Mouse (Mus musculus): Measurements from ENCODE around the gene Bri3bp. TPM values are rescaled to one million over a fixed set of nuclear protein-coding genes. Genes with fewer than 3 reads are reported as not detected.
"Not testable (repeated sequence)": the region's sequence is repeated elsewhere in the genome, so short reads cannot be mapped to it uniquely, and the experiment has no call there.

The Bri3bp gene
- polyA plus RNA-seq, 1 experiment from 2014 or later, result 50.9 TPM

- H3K4me2 ChIP-seq (ENCODE audit: low read length), result no peak overlapping the region
- no peaks in the 10 kb centered on the region for H3K4me1 ChIP-seq (replicated peaks; ENCODE audit: control insufficient read depth, insufficient read depth, low read length)
- no peaks in the 10 kb centered on the region for H3K9me3 ChIP-seq (ENCODE audit: control insufficient read depth, low read length)
- WGBS, result 91% methylated on average over 12 of the region's 12 CpGs
- H3K36me3 ChIP-seq (ENCODE audit: control insufficient read depth, insufficient read depth, low read length), result peaks cover 100% of the 10 kb centered on the region
- no peak overlapping the region for H3K4me3 ChIP-seq (ENCODE audit: low read depth, low read length)
- H3K27me3 ChIP-seq (replicated peaks; ENCODE audit: control insufficient read depth, insufficient read depth, low read length), result no peaks in the 10 kb centered on the region
- no peak for DNase-seq (ENCODE audit: low spot score)
- no peak; the same call in 1 of the 2 replicates for ATAC-seq (replicated peaks; ENCODE audit: low FRiP score, low TSS enrichment, low read depth)
- no peak overlapping the region for H3K9ac ChIP-seq (ENCODE audit: low read length)
- H3K27ac ChIP-seq (ENCODE audit: low read depth), result no peak overlapping the region
Measured at GRCm38 (mm10) chr5:125418636-125419035, 22.7 kb upstream of the Bri3bp start.

DNA sequence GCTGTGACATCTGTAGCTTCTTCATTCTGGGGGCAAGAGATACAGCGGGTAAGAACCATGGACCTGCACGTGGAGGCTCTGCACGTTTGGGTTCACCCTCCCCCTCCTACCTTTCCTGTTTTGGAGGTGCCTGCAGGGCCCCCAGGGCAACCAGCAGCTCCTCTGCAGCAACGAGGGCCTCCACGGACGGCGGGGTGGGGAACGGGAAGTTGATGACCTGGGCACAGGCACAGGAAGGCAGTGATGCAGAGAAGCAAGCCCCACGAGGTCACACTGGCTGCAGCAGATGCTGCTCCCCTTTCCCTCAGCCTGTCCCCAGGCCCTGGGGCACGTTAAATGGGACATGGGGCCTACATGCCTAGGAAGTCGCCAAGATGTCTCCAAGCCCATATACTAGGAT lies 22.2 kb upstream of the Bri3bp start:
- H3K27me3 ChIP-seq (replicated peaks; ENCODE audit: control insufficient read depth, insufficient read depth, low read length), result no peaks in the 10 kb centered on the region
- no peak overlapping the region for H3K4me3 ChIP-seq (ENCODE audit: low read depth, low read length)
- 83% methylated on average over 11 of the region's 11 CpGs for WGBS
- H3K4me1 ChIP-seq (replicated peaks; ENCODE audit: control insufficient read depth, insufficient read depth, low read length), result no peaks in the 10 kb centered on the region
- H3K36me3 ChIP-seq (ENCODE audit: control insufficient read depth, insufficient read depth, low read length), result peaks cover 100% of the 10 kb centered on the region
- DNase-seq (ENCODE audit: low spot score), result no peak
- no peaks in the 10 kb centered on the region for H3K9me3 ChIP-seq (ENCODE audit: control insufficient read depth, low read length)
- no peak for ATAC-seq (replicated peaks; ENCODE audit: low FRiP score, low TSS enrichment, low read depth)
- H3K27ac ChIP-seq (ENCODE audit: low read depth), result no peak overlapping the region
- H3K9ac ChIP-seq (ENCODE audit: low read length), result no peak overlapping the region
- H3K4me2 ChIP-seq (ENCODE audit: low read length), result no peak overlapping the region

- no peak overlapping the region for H3K9ac ChIP-seq (ENCODE audit: low read length)
- no peak for ATAC-seq (replicated peaks; ENCODE audit: low FRiP score, low TSS enrichment, low read depth)
- 91% methylated on average over 10 of the region's 10 CpGs for WGBS
Measured at GRCm38 (mm10) chr5:125425698-125426276, 15.6 kb upstream of the Bri3bp start.

DNA sequence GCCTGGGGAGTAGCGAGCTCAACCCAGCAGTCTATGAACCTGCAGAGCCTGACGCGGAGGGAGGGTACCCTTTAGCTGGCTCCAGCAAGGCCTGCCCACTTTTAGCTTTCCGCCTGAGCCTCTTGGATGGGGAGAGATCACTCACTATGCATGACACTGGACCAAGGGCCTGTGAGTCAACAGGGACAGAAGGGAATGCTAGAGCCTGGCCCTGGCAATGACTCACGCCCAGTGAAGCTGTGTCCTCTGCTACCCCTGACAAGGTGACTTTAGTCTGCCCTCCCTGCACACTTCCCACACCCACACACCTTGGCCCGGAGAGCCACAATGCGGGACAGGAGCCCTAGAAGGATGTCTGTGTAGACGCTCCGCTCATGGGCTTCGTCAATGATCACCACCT lies 15.0 kb upstream of the Bri3bp start:
- no peaks in the 10 kb centered on the region for H3K4me1 ChIP-seq (replicated peaks; ENCODE audit: control insufficient read depth, insufficient read depth, low read length)
- H3K4me2 ChIP-seq (ENCODE audit: low read length), result no peak overlapping the region
- DNase-seq (ENCODE audit: low spot score), result no peak
- H3K9ac ChIP-seq (ENCODE audit: low read length), result no peak overlapping the region
- H3K27me3 ChIP-seq (replicated peaks; ENCODE audit: control insufficient read depth, insufficient read depth, low read length), result no peaks in the 10 kb centered on the region
- no peaks in the 10 kb centered on the region for H3K9me3 ChIP-seq (ENCODE audit: control insufficient read depth, low read length)
- WGBS, result 94% methylated on average over 10 of the region's 10 CpGs
- no peak for ATAC-seq (replicated peaks; ENCODE audit: low FRiP score, low TSS enrichment, low read depth)
- no peak overlapping the region for H3K27ac ChIP-seq (ENCODE audit: low read depth)
- H3K36me3 ChIP-seq (ENCODE audit: control insufficient read depth, insufficient read depth, low read length), result peaks cover 99% of the 10 kb centered on the region
- no peak overlapping the region for H3K4me3 ChIP-seq (ENCODE audit: low read depth, low read length)

More at GRCm38 (mm10) chr5:125425698-125426276, 15.6 kb upstream of the Bri3bp start:
- Histone ChIP-seq H3K36me3 (ENCODE audit: control insufficient read depth, insufficient read depth, low read length) (peaks cover 99% of the 10 kb centered on the region), H3K27me3 (replicated peaks; ENCODE audit: control insufficient read depth, insufficient read depth, low read length) (no peaks in the 10 kb centered on the region), H3K4me1 (replicated peaks; ENCODE audit: control insufficient read depth, insufficient read depth, low read length) (no peaks in the 10 kb centered on the region), H3K27ac (ENCODE audit: low read depth) (no peak overlapping the region), H3K9me3 (ENCODE audit: control insufficient read depth, low read length) (no peaks in the 10 kb centered on the region), H3K4me2 (ENCODE audit: low read length) (no peak overlapping the region), H3K4me3 (ENCODE audit: low read depth, low read length) (no peak overlapping the region)
- no peak for DNase-seq (ENCODE audit: low spot score)

DNA sequence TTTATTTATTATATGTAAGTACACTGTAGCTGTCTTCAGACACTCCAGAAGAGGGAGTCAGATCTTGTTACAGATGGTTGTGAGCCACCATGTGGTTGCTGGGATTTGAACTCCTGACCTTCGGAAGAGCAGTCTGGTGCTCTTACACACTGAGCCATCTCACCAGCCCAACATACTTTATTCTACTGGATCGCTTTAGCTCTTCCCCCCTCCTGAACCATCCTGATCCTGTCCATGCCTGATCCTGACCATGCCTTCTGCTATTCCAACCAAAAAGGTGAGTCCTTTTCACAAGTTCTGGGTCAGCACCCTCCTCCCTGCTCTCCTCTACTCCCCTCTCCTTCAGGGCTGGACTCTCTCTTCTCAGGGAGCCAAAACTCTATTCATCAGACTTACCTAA lies 9.0 kb upstream of the Bri3bp start:
- not testable (repeated sequence) for DNase-seq (ENCODE audit: low spot score); H3K4me2 ChIP-seq (ENCODE audit: low read length); H3K27ac ChIP-seq (ENCODE audit: low read depth); H3K27me3 ChIP-seq (replicated peaks; ENCODE audit: control insufficient read depth, insufficient read depth, low read length); H3K9me3 ChIP-seq (ENCODE audit: control insufficient read depth, low read length); ATAC-seq (replicated peaks; ENCODE audit: low FRiP score, low TSS enrichment, low read depth); H3K4me1 ChIP-seq (replicated peaks; ENCODE audit: control insufficient read depth, insufficient read depth, low read length); H3K4me3 ChIP-seq (ENCODE audit: low read depth, low read length); H3K9ac ChIP-seq (ENCODE audit: low read length)
- peaks cover 44% of the 10 kb centered on the region for H3K36me3 ChIP-seq (ENCODE audit: control insufficient read depth, insufficient read depth, low read length)
- WGBS, result 96% methylated on average over 2 of the region's 2 CpGs

GRCm38 (mm10) chr5:125433793-125434337 lies 7.5 kb upstream of the Bri3bp start, which contains the start of gene Dhx37:
Gene Dhx37 (minus strand): TSS chr5:125434121.
- Histone ChIP-seq H3K27ac (ENCODE audit: low read depth) (no peak within 1 kb of the TSS), H3K27me3 (replicated peaks; ENCODE audit: control insufficient read depth, insufficient read depth, low read length) (no peaks in the 10 kb centered on the region)
- peak; percentile 96 for ATAC-seq (replicated peaks; ENCODE audit: low FRiP score, low TSS enrichment, low read depth)

GRCm38 (mm10) chr5:125434347-125434746 lies 7.0 kb upstream of the Bri3bp start:
- peak; percentile 10; the same call in 1 of the 2 replicates for ATAC-seq (replicated peaks; ENCODE audit: low FRiP score, low TSS enrichment, low read depth)
- Histone ChIP-seq H3K4me3 (ENCODE audit: low read depth, low read length) (peak overlapping the region; percentile 60), H3K36me3 (ENCODE audit: control insufficient read depth, insufficient read depth, low read length) (peaks cover 24% of the 10 kb centered on the region), H3K4me2 (ENCODE audit: low read length) (peak overlapping the region; percentile 83)
- 52% methylated on average over 15 of the region's 15 CpGs for WGBS
- DNase-seq (ENCODE audit: low spot score); H3K27ac ChIP-seq (ENCODE audit: low read depth); H3K4me1 ChIP-seq (replicated peaks; ENCODE audit: control insufficient read depth, insufficient read depth, low read length); H3K27me3 ChIP-seq (replicated peaks; ENCODE audit: control insufficient read depth, insufficient read depth, low read length); H3K9me3 ChIP-seq (ENCODE audit: control insufficient read depth, low read length); H3K9ac ChIP-seq (ENCODE audit: low read length): not testable (repeated sequence)

More at GRCm38 (mm10) chr5:125433793-125434337, 7.5 kb upstream of the Bri3bp start, which contains the start of gene Dhx37:
- Histone ChIP-seq H3K9me3 (ENCODE audit: control insufficient read depth, low read length) (no peaks in the 10 kb centered on the region), H3K36me3 (ENCODE audit: control insufficient read depth, insufficient read depth, low read length) (peaks cover 29% of the 10 kb centered on the region), H3K4me2 (ENCODE audit: low read length) (peak within 1 kb of the TSS; percentile 83), H3K9ac (ENCODE audit: low read length) (peak within 1 kb of the TSS; percentile 72), H3K4me3 (ENCODE audit: low read depth, low read length) (peak within 1 kb of the TSS; percentile 60), H3K4me1 (replicated peaks; ENCODE audit: control insufficient read depth, insufficient read depth, low read length) (peaks cover 8% of the 10 kb centered on the region)
- DNase-seq (ENCODE audit: low spot score), result peak; percentile 92
- WGBS, result under 1% methylated on average over 43 of the region's 46 CpGs

- H3K9me3 ChIP-seq (ENCODE audit: control insufficient read depth, low read length), result 0 out of 2 replicates have a peak, but pooled peaks cover 3% of the 10 kb centered on the region
- ATAC-seq (replicated peaks; ENCODE audit: low FRiP score, low TSS enrichment, low read depth), result peak; percentile 19; the same call in 1 of the 2 replicates
- peak overlapping the region; percentile 78 for H3K4me2 ChIP-seq (ENCODE audit: low read length)
- peak overlapping the region; percentile 78 for H3K9ac ChIP-seq (ENCODE audit: low read length)
- no peaks in the 10 kb centered on the region for H3K36me3 ChIP-seq (ENCODE audit: control insufficient read depth, insufficient read depth, low read length)
- no peaks in the 10 kb centered on the region for H3K27me3 ChIP-seq (replicated peaks; ENCODE audit: control insufficient read depth, insufficient read depth, low read length)
- peaks cover 10% of the 10 kb centered on the region for H3K4me1 ChIP-seq (replicated peaks; ENCODE audit: control insufficient read depth, insufficient read depth, low read length)
- no peak for DNase-seq (ENCODE audit: low spot score)
- peak overlapping the region; percentile 94 for H3K4me3 ChIP-seq (ENCODE audit: low read depth, low read length)
- 6% methylated on average over 7 of the region's 7 CpGs for WGBS
- peak overlapping the region; percentile 77 for H3K27ac ChIP-seq (ENCODE audit: low read depth)
Measured at GRCm38 (mm10) chr5:125440583-125441233, 660 bp upstream of the Bri3bp start.
